Mouse (Mus musculus) v-Abl transformed pro-B cells (cell line): ENCODE results near the gene Myo1a.

ENCODE experiments used
- in situ Hi-C, 2 experiments: fragments of 400-800 bp; cut with MboI; formaldehyde crosslinking; loops; one replicate each; pipeline ENCODE4 v1.15.1; 2025; ENCODE audit not compliant: unreplicated experiment in 2 of 2

The Myo1a gene

DNA sequence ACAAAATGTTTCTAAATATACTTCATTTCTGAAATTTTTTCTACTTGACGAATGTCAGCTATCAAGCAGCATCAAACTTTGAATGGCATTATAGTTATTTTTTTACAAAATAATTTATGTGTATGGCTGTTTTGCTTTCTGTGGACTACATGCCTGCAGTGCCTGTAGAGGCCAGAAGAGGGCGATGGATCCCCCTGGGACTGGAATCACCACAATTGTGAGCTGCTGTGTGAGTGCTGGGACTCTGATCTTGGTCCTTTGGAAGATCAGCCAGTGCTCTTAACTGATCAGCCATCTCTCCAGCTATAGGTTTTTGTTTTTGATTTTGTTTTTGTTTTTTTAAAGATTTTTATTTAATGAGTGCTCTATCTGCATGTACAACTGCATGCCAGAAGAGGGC is 33.7 kb upstream of the Myo1a start:
- in situ Hi-C loops = loop anchor here in 1 of 2 experiments (25.0 kb wide), 1 partner anchor 516 kb away; the partner anchor contains the start of genes Gls2 and Rbms2

- in situ Hi-C loops = loop anchor here in 1 of 2 experiments (25.0 kb wide), 1 partner anchor 513 kb away; the partner anchor contains the start of genes Gls2 and Rbms2
Observed at GRCm38 (mm10) chr10:127674046-127674655, 30.8 kb upstream of the Myo1a start.

DNA sequence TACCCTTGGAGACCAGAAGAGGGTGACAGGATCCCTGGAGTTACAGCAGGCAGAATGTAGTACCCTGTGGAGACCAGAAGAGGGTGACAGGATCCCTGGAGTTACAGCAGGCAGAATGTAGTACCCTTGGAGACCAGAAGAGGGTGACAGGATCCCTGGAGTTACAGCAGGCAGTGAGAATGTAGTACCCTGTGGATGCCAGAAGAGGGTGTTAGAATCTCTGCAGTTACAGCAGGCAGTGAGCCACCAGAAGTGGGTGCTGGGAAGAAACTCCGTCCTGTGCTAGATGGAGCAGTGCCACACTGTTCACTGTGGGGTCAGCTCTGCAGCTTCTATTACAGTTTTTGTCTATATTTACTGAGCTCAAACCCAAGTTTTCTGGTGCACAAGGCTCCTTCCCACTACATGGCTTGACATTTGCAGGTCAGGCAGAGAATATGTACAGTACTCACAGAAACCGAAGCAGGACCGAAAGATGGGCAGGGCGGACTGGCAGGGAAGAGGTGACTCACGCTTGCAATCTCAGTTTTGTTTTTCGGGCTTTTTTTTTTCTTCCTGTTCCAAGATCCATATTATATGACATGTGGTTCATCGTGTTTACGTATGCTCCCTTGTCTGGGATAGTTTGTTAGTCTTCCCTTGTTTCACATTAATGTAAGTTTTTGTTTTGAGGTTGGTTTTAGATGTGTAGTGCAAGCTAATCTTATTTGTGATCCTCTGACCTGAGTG is 30.0 kb upstream of the Myo1a start:
- in situ Hi-C loops = loop anchor here (5.0 to 25.0 kb wide), 3 partner anchors 33 to 512 kb away; partner anchors contain the start of genes Stat6 (in 2 of the 2), Gls2 (in 1 of the 2), Rbms2 (in 1 of the 2) and Zbtb39 (in 1 of the 2)

- in situ Hi-C loops = loop anchor here (5.0 kb wide), 2 partner anchors 34 to 61 kb away; partner anchors contain the start of genes Stat6 (in 2 of the 2) and Zbtb39 (in 1 of the 2)
Observed at GRCm38 (mm10) chr10:127675859-127676398, 29.0 kb upstream of the Myo1a start.

DNA sequence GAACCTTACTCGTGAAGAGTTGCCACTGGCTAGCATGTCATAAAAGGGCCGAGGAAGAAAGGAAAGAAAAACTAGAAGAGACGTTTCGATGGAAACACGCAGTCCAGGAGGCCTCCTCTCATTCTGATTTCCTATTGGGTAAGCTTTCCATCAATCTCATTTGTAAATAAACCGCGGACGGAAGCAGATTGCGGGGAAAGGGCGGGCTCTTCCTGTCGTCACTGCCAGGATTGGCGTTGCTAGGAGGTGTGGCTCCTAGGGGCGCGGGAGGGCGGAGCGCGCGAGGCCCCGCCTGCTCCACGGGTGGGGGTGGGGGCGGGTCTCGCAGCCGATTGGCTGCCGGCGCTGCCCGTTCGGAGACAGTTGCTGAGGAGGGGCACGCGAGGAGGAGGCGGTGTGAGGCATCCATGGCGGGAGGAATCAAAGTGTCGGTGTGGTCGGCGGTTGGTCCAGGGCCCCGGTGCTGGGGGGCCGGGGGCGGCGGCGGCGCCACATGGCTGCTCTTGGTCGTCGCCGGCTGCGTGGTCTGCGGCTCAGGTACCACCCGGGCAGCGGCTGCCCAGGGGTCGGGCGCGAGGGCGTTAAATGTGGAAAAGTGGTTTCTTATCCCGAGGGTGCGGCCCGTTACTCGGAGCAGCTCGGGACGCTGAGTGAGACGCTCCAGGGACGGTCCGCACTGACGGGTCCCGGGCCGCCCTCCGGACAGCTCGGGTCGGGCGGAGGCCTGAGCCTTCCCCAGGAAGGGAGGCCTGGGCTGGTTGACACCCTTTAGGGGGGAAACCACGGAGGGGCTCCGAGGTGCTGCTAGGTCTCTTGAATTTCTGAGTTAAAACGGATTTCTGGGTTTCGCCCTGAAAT is 28.1 kb upstream of the Myo1a start:
- in situ Hi-C loops = loop anchor here (5.0 kb wide), 2 partner anchors 35 to 60 kb away; partner anchors contain the start of genes Stat6 (in 2 of the 2) and Zbtb39 (in 1 of the 2)

DNA sequence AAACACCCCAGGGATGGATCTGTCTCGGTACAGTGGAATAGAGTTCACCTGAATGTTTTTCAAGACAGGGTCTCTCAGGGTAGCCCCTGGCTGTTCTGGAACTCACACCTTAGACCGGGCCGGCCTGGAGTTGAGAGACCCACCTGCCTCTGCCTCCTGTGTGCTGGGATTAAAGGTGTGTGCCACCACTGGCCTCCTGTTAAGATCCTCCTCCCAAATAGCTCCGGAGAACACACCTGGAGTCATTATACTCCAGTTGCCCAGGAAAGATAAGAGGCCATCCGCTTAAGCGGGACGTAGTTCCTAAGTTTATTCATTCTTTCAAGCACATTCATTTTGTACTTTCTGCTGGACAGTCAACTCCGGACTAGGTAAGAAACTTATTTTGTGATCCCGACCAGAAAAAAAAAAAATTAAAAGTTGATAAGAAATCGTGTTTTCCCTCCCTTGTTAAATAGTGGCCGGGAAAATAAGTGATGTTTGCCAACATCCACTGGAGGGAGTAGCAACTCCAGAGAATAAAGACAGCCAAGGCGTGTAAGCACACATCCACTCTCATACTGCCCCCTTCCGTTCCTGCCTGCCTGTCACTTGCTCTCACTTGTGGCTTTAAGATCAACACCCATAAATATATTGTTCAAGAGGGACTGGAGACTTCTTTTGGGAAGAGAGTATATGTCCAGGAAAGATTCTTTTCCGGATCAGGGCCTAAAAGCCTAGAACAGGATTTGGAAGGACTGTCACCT is 27.2 kb upstream of the Myo1a start:
- in situ Hi-C loops = loop anchor here (5.0 kb wide), 2 partner anchors 35 to 60 kb away; partner anchors contain the start of genes Stat6 (in 2 of the 2) and Zbtb39 (in 1 of the 2)

- in situ Hi-C loops = loop anchor here (5.0 kb wide), 2 partner anchors 37 to 58 kb away; partner anchors contain the start of genes Stat6 (in 2 of the 2) and Zbtb39 (in 1 of the 2)
Observed at GRCm38 (mm10) chr10:127679208-127679607, 25.8 kb upstream of the Myo1a start.

- in situ Hi-C loops = loop anchor here (5.0 kb wide), 2 partner anchors 38 to 57 kb away; partner anchors contain the start of genes Stat6 (in 2 of the 2) and Zbtb39 (in 1 of the 2)
Observed at GRCm38 (mm10) chr10:127679881-127680280, 25.1 kb upstream of the Myo1a start.

DNA sequence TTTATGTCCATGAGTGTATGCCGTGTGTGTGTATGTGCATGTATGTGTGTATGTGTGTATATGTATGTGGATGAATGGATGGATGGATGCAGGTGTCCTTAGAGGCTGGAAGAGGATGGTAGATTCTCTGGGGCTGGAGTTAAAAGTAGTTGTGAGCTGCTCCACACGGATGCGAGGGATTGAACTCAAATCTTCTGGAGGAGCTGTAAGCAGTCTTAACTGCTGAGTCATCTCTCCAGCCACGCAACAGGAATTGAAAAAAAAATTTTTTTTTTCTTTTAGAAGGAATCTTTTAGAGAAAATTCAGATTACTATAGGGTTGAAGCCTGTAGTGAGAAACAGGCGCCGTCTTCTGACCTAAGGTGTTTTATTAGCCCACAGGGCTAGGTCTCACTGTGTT is 22.1 kb upstream of the Myo1a start:
- in situ Hi-C loops = no loop called here

DNA sequence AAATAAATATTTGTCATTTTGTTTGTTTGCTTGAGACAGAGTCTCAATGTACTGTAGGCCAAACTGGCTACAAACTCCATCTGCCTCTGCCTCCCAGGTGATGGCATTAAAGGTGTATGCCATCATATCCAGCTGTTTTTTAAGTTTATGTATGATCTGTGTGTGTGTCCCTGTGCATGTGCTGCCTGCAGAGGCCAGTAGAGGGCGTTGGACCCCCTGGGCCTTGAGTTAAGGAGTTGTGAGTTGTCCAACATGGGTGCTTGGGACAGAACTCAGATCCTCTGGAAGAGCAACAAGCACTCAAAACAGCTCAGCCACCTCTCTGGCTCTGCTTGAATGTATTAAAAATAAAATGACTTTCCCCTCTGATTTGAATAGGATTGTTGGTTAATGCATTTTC is 13.9 kb upstream of the Myo1a start:
- in situ Hi-C loops = loop anchor here in 1 of 2 experiments (10.0 kb wide), 1 partner anchor 244 kb away; no protein-coding TSS in a partner anchor

DNA sequence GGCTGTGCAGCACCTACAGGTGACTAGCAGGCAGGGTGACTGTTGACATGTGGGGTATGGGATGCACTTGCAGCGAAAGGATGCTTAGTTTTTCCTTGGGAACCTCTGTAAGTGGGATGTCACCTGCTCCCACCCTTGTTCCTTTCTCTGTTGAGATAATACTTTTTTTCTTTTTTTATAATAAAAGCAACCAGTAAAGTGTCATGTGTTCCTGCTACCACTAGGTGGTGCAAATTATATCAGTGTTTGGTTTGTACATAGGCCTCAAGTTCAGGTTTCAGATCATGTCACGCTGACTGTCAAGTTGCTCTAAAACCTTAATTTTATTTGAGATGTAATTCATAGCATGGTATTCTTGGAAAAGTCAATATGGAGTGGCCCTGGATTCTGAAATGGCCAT is 10.3 kb upstream of the Myo1a start:
- in situ Hi-C loops = loop anchor here in 1 of 2 experiments (10.0 kb wide), 1 partner anchor 240 kb away; no protein-coding TSS in a partner anchor

GRCm38 (mm10) chr10:127695775-127696174 is 9.2 kb upstream of the Myo1a start:
- in situ Hi-C loops = loop anchor here in 1 of 2 experiments (10.0 kb wide), 1 partner anchor 239 kb away; no protein-coding TSS in a partner anchor

DNA sequence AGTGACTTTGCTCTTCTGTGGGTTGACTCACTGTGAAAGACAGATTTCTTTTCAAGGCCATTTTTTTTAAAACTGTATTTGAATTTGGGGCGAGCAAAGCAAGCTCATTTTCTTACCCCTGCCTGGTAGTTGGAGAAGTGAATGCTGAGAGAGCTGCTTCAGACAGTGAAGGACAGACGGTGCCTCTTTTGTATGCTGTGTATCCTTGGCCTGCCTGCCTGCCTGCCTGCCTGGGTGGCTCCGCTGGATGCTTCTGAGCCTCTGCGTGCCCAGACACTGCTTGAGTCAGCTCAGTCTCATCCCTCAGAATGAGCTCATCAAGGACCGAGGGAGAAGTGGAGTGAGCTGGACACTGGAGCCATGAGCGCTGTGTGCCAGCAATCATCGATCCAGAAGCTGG is 6.0 kb upstream of the Myo1a start:
- in situ Hi-C loops = loop anchor here in 1 of 2 experiments (10.0 kb wide), 1 partner anchor 236 kb away; no protein-coding TSS in a partner anchor

- in situ Hi-C loops = no loop called here
Observed at GRCm38 (mm10) chr10:127703299-127703698, 1.7 kb upstream of the Myo1a start.

DNA sequence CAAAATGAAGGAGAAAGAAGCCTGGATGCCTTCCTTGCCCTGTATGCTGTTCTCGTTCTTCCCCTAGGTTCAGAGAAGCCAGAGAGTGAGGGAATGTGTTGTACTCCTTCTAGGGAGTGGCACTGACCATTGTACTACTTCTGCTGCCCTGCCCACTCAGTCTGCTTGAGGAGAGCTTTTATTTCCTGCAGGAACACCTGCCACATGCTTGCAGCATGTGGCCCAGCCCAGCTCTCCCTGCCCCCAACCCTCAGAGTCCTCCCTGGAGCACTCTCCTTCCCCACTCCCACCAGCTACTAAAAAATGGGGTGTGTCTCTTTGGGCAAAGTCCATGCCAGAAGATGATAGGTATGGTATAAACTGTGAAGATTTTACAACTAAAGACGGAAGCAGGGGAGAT is 677 bp upstream of the Myo1a start:
- in situ Hi-C loops = no loop called here

GRCm38 (mm10) chr10:127705783-127706182 is 813 bp downstream of the Myo1a start:
- in situ Hi-C loops = no loop called here

DNA sequence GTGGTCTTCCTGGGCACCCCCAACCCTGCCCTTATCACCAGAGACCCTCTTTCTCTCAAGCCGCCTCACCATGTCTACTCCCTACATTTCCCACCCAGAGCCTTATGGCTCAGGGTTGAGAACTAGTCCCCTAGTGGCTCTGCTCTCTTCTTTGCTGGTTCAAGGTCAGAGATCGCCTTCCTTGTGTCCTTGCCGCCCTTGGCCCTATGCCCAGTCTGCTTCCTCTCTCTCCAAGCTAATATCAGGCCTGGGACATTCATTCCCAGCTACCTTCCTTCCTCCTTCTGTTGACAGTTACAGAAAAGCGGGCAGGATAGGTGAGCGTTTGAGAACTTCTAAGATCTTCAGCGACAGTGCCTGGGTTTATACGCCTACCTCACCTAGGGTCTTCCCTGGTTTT is 2.8 kb downstream of the Myo1a start:
- in situ Hi-C loops = no loop called here

GRCm38 (mm10) chr10:127708850-127709370 is 3.9 kb downstream of the Myo1a start:
- in situ Hi-C loops = no loop called here

- in situ Hi-C loops = no loop called here
Observed at GRCm38 (mm10) chr10:127710331-127710730, 5.4 kb downstream of the Myo1a start.
